Mouse (Mus musculus) spleen, adult 2 months (tissue): ENCODE results near the gene Gm20441.

Experiments
- CTCF ChIP-seq: fragments of 200-500 bp; IDR thresholded peaks from 2 replicates; pipeline ENCODE4 v1.5.1; 2011; ENCODE audit warnings: mild to moderate bottlenecking, inconsistent platforms; ENCODE audit not compliant: insufficient read depth, insufficient read length, insufficient replicate concordance; ENCODE audit errors: extremely low read depth
- POLR2A ChIP-seq: fragments of 200-500 bp; IDR thresholded peaks from 2 replicates; pipeline ENCODE4 v1.6.1; 2011; ENCODE audit warnings: low read depth, low read length, inconsistent platforms

- TF ChIP-seq CTCF (no peak), POLR2A (no peak)
Measured at GRCm38 (mm10) chr10:75760311-75760710, 20.4 kb downstream of the Gm20441 start.
